Mouse (Mus musculus) cerebellum, adult 2 months (tissue): ENCODE data around the gene Fam43b.

Experiments used
- CTCF ChIP-seq: fragments of 200-500 bp; IDR thresholded peaks from 2 replicates; pipeline ENCODE4 v1.5.1; 2011; ENCODE audit warnings: low read depth, mild to moderate bottlenecking, control low read depth, low read length, moderate library complexity, borderline replicate concordance; ENCODE audit not compliant: insufficient read depth
- POLR2A ChIP-seq: fragments of 200-500 bp; IDR thresholded peaks from 2 replicates; pipeline ENCODE4 v1.6.1; 2011; ENCODE audit warnings: low read length, control low read depth, borderline replicate concordance; ENCODE audit not compliant: insufficient read depth

- TF ChIP-seq CTCF (no peak), POLR2A (no peak)
These were observed 19.7 kb upstream of the Fam43b start for GRCm38 (mm10) chr4:138415991-138416390.
